Mouse (Mus musculus) heart, adult 2 months (tissue): ENCODE data around the gene Adora1. TPM values are rescaled to one million over a fixed set of nuclear protein-coding genes. Genes with fewer than 3 reads are reported as not detected.
A peak's percentile ranks its signal among the peaks of the same experiment; 100 is the strongest.

Experiments
- DNase-seq, 2 experiments: peaks; one replicate each; pipeline ENCODE4 v3.0.0; 2021
- H3K27ac ChIP-seq: fragments of 200-600 bp; 2 replicates; pipeline ENCODE4 v1.8.1; 2022
- H3K27me3 ChIP-seq: fragments of 200-500 bp; 2 replicates; pipeline ENCODE4 v1.6.1; 2012; ENCODE audit warnings: mild to moderate bottlenecking, low read length, inconsistent platforms, mixed read lengths; ENCODE audit not compliant: control insufficient read depth, insufficient read depth
- H3K36me3 ChIP-seq: fragments of 200-500 bp; 2 replicates; pipeline ENCODE4 v1.6.1; 2012; ENCODE audit warnings: low read length, inconsistent platforms; ENCODE audit not compliant: control insufficient read depth, insufficient read depth
- H3K4me1 ChIP-seq: fragments of 200-500 bp; 2 replicates; pipeline ENCODE4 v1.6.1; 2011; ENCODE audit warnings: low read length; ENCODE audit not compliant: control insufficient read depth, insufficient read depth
- H3K4me3 ChIP-seq: fragments of 200-600 bp; 2 replicates; pipeline ENCODE4 v1.8.1; 2022
- H3K79me2 ChIP-seq: fragments of 200-500 bp; replicated peaks from 2 replicates; pipeline ENCODE4 v1.6.1; 2012; ENCODE audit warnings: mild to moderate bottlenecking, inconsistent platforms, low read length, moderate library complexity, mixed read lengths; ENCODE audit not compliant: control insufficient read depth, insufficient read depth
- H3K9ac ChIP-seq: fragments of 200-500 bp; 2 replicates; pipeline ENCODE4 v1.6.1; 2012; ENCODE audit warnings: low read depth, mild to moderate bottlenecking, control low read depth, inconsistent platforms, low read length, mixed read lengths
- CTCF ChIP-seq: fragments of 200-600 bp; IDR thresholded peaks from 2 replicates; pipeline ENCODE4 v1.8.1; 2022; ENCODE audit warnings: antibody characterized with exemption, mild to moderate bottlenecking, moderate library complexity
- EP300 ChIP-seq: fragments of 200-500 bp; IDR thresholded peaks from 2 replicates; pipeline ENCODE4 v1.6.1; 2011; ENCODE audit warnings: low read depth, low read length, control low read depth; ENCODE audit not compliant: insufficient read depth
- POLR2A ChIP-seq: fragments of 200-500 bp; IDR thresholded peaks from 2 replicates; pipeline ENCODE4 v1.6.1; 2011; ENCODE audit warnings: mild to moderate bottlenecking, low read depth, low read length, control low read depth; ENCODE audit not compliant: insufficient read depth
- WGBS: fragments of 180-500 bp; shearing (Covaris S2); methylation state at CpG from one replicate; pipeline ENCODE4 v1.1.7; 2018; 5-methylcytosine and 5-hydroxymethylcytosine counted together
- intact Hi-C: fragments of 180-260 bp; cut with DNase I; formaldehyde crosslinking; loops from one replicate; pipeline ENCODE4 v1.15.1; 2025
- polyA plus RNA-seq: library from polyadenylated mRNA; depleted of rRNA; stranded (reverse); fragments of >200 nt; gene quantifications from 2 replicates; pipeline ENCODE4 v1.2.3, GENCODE M21; 2012; rRNA removed
- total RNA-seq, 2 experiments: library from RNA; stranded (reverse); gene quantifications; 2 replicates each; pipeline ENCODE4 v1.2.3; 2021

Adora1 gene
- total and polyA plus RNA-seq, 3 experiments = 9.6 to 19.4 (median 15.0) TPM

GRCm38 (mm10) chr1:134154121-134154520 is 81.1 kb downstream of the Adora1 start:
- H3K79me2 ChIP-seq = no peaks in the 10 kb centered on the region
- no peaks in the 10 kb centered on the region for H3K36me3 ChIP-seq
- no peak for DNase-seq
- WGBS = 93% methylated on average over 3 of the region's 3 CpGs
- no peaks in the 10 kb centered on the region for H3K4me1 ChIP-seq
- no peak for TF ChIP-seq EP300
- no peak overlapping the region for H3K4me3 ChIP-seq
- intact Hi-C loops = no loop called here
- no peak overlapping the region for H3K9ac ChIP-seq
- no peak overlapping the region for H3K27ac ChIP-seq
- no peaks in the 10 kb centered on the region for H3K27me3 ChIP-seq

GRCm38 (mm10) chr1:134152626-134153590 is 82.3 kb downstream of the Adora1 start:
- no peak overlapping the region for H3K9ac ChIP-seq
- 54% methylated on average over 21 of the region's 21 CpGs for WGBS
- H3K4me1 ChIP-seq = no peaks in the 10 kb centered on the region
- no peak overlapping the region for H3K27ac ChIP-seq
- H3K36me3 ChIP-seq = no peaks in the 10 kb centered on the region
- no peak overlapping the region for H3K4me3 ChIP-seq
- no peak for TF ChIP-seq POLR2A
- TF ChIP-seq EP300 = no peak
- no peak for TF ChIP-seq CTCF
- no peaks in the 10 kb centered on the region for H3K79me2 ChIP-seq
- H3K27me3 ChIP-seq = no peaks in the 10 kb centered on the region
- DNase-seq = no peak
- intact Hi-C loops = loop anchor here (1.0 to 2.0 kb wide), 2 partner anchors 44 to 179 kb away; partner anchors contain the start of gene Ppfia4

- Histone ChIP-seq H3K4me1 (no peaks in the 10 kb centered on the region), H3K36me3 (no peaks in the 10 kb centered on the region), H3K27ac (no peak overlapping the region), H3K27me3 (no peaks in the 10 kb centered on the region), H3K79me2 (no peaks in the 10 kb centered on the region), H3K9ac (no peak overlapping the region), H3K4me3 (no peak overlapping the region)
- 29% methylated on average over 13 of the region's 13 CpGs for WGBS
- intact Hi-C loops = loop anchor here (1.0 to 2.0 kb wide), 5 partner anchors 45 to 180 kb away; partner anchors contain the start of gene Ppfia4
- peak; percentile 67; the same call in 1 of the 2 replicates for TF ChIP-seq EP300
- TF ChIP-seq CTCF = peak; percentile 90
- no peak for TF ChIP-seq POLR2A
- peak; percentile 68 to 70 for DNase-seq
Measured at GRCm38 (mm10) chr1:134151655-134152412, 83.4 kb downstream of the Adora1 start.

GRCm38 (mm10) chr1:134150745-134151144 is 84.5 kb downstream of the Adora1 start:
- Histone ChIP-seq H3K4me1 (no peaks in the 10 kb centered on the region), H3K27ac (no peak overlapping the region), H3K79me2 (no peaks in the 10 kb centered on the region), H3K9ac (no peak overlapping the region), H3K36me3 (no peaks in the 10 kb centered on the region), H3K27me3 (no peaks in the 10 kb centered on the region), H3K4me3 (no peak overlapping the region)
- intact Hi-C loops = loop anchor here (1.0 to 2.0 kb wide), 3 partner anchors 52 to 172 kb away; no protein-coding TSS in a partner anchor
- TF ChIP-seq EP300 (no peak), CTCF (no peak), POLR2A (no peak)
- WGBS = 89% methylated on average over 9 of the region's 9 CpGs
- no peak for DNase-seq

GRCm38 (mm10) chr1:134150076-134150475 is 85.2 kb downstream of the Adora1 start:
- no peak for DNase-seq
- 68% methylated on average over 8 of the region's 8 CpGs for WGBS
- Histone ChIP-seq H3K9ac (no peak overlapping the region), H3K27me3 (no peaks in the 10 kb centered on the region), H3K4me1 (no peaks in the 10 kb centered on the region), H3K79me2 (no peaks in the 10 kb centered on the region), H3K36me3 (no peaks in the 10 kb centered on the region), H3K4me3 (no peak overlapping the region), H3K27ac (no peak overlapping the region)
- intact Hi-C loops = loop anchor here (2.0 kb wide), 1 partner anchor 53 kb away; no protein-coding TSS in a partner anchor
- TF ChIP-seq CTCF (no peak), POLR2A (no peak), EP300 (no peak)

Other genes starting within 250 kb of the Adora1 start
- 1 to 10 TPM; 9.3 to 9.4 TPM for gene Fmod, start 198.2 kb downstream of the Adora1 start, total RNA-seq
- gene Fmod, start 198.2 kb downstream of the Adora1 start, polyA plus RNA-seq = 14.5 and 17.0 TPM in 2 replicates
- gene Btg2, start 156.3 kb downstream of the Adora1 start, total RNA-seq = 10 to 100 TPM; 29.9 to 31.0 TPM
- gene Btg2, start 156.3 kb downstream of the Adora1 start, polyA plus RNA-seq = 33.5 and 35.9 TPM in 2 replicates
- gene Chit1, start 124.2 kb downstream of the Adora1 start, total RNA-seq = not detected
- gene Chit1, start 124.2 kb downstream of the Adora1 start, polyA plus RNA-seq = 0.16 TPM in 1 of 2 replicates, not detected in the other
- under 1 TPM; 0.94 to 0.96 TPM for gene Chil1, start 53.3 kb downstream of the Adora1 start, total RNA-seq
- gene Chil1, start 53.3 kb downstream of the Adora1 start, polyA plus RNA-seq = 1.7 and 2.7 TPM in 2 replicates
- not detected for gene Mybph, start 42.0 kb downstream of the Adora1 start, total RNA-seq
- gene Mybph, start 42.0 kb downstream of the Adora1 start, polyA plus RNA-seq = 0.16 and 0.18 TPM in 2 replicates
- not detected for gene Myog, start 54.6 kb upstream of the Adora1 start, total RNA-seq
- gene Myog, start 54.6 kb upstream of the Adora1 start, polyA plus RNA-seq = not detected in 2 replicates
- under 1 TPM; 0.80 to 0.94 TPM for gene Ppfia4, start 97.5 kb upstream of the Adora1 start, total RNA-seq
- gene Ppfia4, start 97.5 kb upstream of the Adora1 start, polyA plus RNA-seq = 4.4 and 4.9 TPM in 2 replicates
- 10 to 100 TPM; 17.8 to 18.7 TPM for gene Tmem183a, start 126.5 kb upstream of the Adora1 start, total RNA-seq
- 22.9 and 45.8 TPM in 2 replicates for gene Tmem183a, start 126.5 kb upstream of the Adora1 start, polyA plus RNA-seq
- gene 4933406M09Rik, start 150.5 kb upstream of the Adora1 start, total RNA-seq = not detected
- not detected in 2 replicates for gene 4933406M09Rik, start 150.5 kb upstream of the Adora1 start, polyA plus RNA-seq
- 10 to 100 TPM; 21.0 to 24.1 TPM for gene Cyb5r1, start 170.1 kb upstream of the Adora1 start, total RNA-seq
- gene Cyb5r1, start 170.1 kb upstream of the Adora1 start, polyA plus RNA-seq = 41.8 and 42.8 TPM in 2 replicates
- 100 to 1,000 TPM; 140 TPM for gene Adipor1, start 179.9 kb upstream of the Adora1 start, total RNA-seq
- 148 and 177 TPM in 2 replicates for gene Adipor1, start 179.9 kb upstream of the Adora1 start, polyA plus RNA-seq
- 10 to 100 TPM; 20.2 to 21.8 TPM for gene Klhl12, start 220.1 kb upstream of the Adora1 start, total RNA-seq
- 9.3 and 15.7 TPM in 2 replicates for gene Klhl12, start 220.1 kb upstream of the Adora1 start, polyA plus RNA-seq